Mouse (Mus musculus): ENCODE results near the gene Ghr.

Ghr gene

DNA sequence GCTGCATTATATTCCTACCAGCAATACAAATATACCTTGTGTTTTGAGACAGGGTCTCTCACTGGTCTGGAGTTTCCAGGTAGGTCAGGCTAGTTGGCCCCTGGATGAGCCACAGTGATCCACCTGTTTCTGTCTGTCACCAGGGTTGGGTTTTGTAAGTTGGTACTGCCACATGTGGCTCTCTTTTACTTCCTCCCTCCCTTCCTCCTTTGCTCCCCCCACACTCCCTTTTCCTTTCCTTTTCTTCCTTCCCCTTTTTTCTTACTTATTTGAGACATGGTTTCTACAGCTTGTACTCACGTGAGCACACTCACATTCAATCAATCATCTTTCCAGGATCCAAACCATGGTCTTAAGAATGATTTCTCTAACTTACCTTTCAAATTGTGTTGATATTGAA is 289.8 kb downstream of the Ghr start:
- DNase-seq (ENCODE audit: low spot score in 2 of 2): no peak

DNA sequence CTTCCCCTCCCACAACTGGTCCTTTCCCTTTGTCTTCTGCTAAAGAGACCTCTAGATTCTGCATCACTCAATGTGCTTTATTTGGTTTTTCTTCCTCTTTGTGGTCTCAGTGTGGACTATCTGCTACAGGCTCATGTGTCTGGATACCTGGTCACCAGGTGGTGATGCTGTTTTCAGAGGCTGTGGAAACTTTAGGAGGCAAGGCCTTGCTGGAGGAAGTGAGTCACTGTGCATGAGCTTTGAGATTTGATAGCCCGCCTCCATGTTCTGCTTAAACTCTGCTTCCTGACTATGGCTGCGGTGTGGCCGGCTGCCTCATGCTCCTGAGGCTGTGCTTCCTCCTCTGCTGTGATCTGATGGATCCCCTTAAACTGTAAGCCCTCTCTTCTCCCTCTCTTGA is 292.9 kb downstream of the Ghr start:
- DNase-seq (ENCODE audit: low spot score in 2 of 2): no peak

GRCm38 (mm10) chr15:3286032-3286431 is 297.3 kb downstream of the Ghr start:
- no peak for DNase-seq (ENCODE audit: low spot score in 2 of 2)

DNA sequence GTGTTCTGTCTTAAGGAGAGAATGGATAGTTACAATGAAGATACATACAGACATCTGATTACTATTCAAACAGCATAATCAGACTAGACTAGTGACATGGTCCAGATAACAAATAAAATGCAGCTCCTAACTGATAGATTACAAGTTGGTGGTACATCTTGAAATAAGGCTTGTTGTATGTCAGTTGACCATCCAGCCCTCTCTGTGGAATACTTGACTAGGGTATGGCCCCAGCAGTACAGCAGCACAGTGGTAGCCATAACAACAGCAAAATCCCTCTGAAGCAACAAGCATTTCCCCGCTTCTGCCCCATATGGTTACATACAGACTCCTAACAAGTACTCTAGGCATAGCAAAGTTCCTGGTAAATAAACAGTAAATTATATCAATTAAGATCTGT is 301.6 kb downstream of the Ghr start:
- no peak for DNase-seq (ENCODE audit: low spot score in 2 of 2)

GRCm38 (mm10) chr15:3281216-3281615 is 302.1 kb downstream of the Ghr start:
- no peak for DNase-seq (ENCODE audit: low spot score in 2 of 2)

GRCm38 (mm10) chr15:3279242-3279641 is 304.1 kb downstream of the Ghr start:
- no peak for DNase-seq (ENCODE audit: low spot score in 2 of 2)

DNA sequence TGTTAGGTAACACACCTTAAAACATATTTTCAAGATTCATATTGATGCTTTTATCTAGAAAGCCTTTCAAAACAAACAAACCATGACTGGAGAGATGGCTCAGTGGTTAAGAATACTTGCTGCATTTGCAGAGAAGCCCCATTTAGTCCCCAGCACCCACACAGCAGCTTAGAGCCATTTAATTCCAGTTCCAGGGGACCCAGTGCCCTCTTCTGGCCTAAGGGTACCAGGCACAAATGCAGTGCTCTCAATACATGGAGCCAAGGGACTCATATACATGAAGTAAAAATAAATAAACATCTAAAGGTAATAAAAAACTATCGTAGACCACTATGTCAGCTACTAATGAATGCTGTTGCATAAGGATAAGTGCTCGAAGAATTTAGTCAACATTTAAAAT is 305.9 kb downstream of the Ghr start:
- DNase-seq (ENCODE audit: low spot score in 2 of 2): no peak

GRCm38 (mm10) chr15:3273191-3273590 is 310.1 kb downstream of the Ghr start:
- DNase-seq (ENCODE audit: low spot score in 2 of 2): no peak

- DNase-seq (ENCODE audit: low spot score in 2 of 2): no peak
Measured at GRCm38 (mm10) chr15:3271216-3271615, 312.1 kb downstream of the Ghr start.

- peak; percentile 13 to 15 for DNase-seq (ENCODE audit: low spot score in 2 of 2)
Measured at GRCm38 (mm10) chr15:3270646-3271077, 312.6 kb downstream of the Ghr start.

DNA sequence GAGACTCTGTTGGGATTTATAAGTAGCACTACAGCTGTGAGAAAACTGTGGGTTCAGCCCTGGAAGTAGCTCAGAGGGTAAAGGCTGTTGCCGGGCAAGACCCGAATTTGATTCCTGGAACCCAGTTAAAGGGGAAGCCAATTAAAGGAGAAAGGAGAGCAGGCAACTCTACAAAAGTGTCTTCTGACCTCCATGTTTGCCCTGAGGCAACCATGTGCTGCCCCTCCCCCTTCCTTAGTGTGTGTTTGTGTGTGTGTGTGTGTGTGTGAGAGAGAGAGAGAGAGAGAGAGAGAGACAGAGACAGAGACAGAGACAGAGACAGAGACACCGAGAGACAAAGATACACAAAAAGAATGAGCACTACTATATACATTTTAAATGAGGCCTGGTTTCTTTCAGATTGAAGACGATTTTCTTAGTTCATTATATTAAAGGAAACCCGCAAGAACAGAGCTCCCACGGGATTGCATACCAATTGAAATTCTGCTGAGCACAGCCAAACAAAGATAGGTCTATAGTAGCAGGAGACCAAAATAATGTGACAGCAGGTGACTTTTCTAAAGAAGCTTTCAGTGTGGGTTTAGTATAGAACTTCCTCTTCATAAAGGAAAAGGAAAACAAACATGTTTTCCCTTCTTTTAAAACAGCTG is 313.2 kb downstream of the Ghr start:
- DNase-seq (ENCODE audit: low spot score in 2 of 2): no peak

- no peak for DNase-seq (ENCODE audit: low spot score in 2 of 2)
Measured at GRCm38 (mm10) chr15:3269496-3269895, 313.8 kb downstream of the Ghr start.

- no peak for DNase-seq (ENCODE audit: low spot score in 2 of 2)
Measured at GRCm38 (mm10) chr15:3268247-3268646, 315.0 kb downstream of the Ghr start, which contains the start of gene Selenop. TSS of gene Selenop (plus strand) at chr15:3268547.
